Mouse (Mus musculus) brain, embryonic 14.5 days (tissue): ENCODE results near the gene Tmem273.

Source experiments
- CTCF ChIP-seq: fragments of 200-500 bp; IDR thresholded peaks from 2 replicates; pipeline ENCODE4 v1.5.1; 2012; ENCODE audit warnings: inconsistent platforms, mild to moderate bottlenecking, moderate library complexity, borderline replicate concordance; ENCODE audit not compliant: insufficient read depth, insufficient read length; ENCODE audit errors: extremely low read depth
- POLR2A ChIP-seq: fragments of 200-500 bp; IDR thresholded peaks from 2 replicates; pipeline ENCODE4 v1.6.1; 2012; ENCODE audit warnings: mild to moderate bottlenecking, inconsistent platforms, borderline replicate concordance; ENCODE audit not compliant: poor library complexity, insufficient read depth, insufficient read length, severe bottlenecking; ENCODE audit errors: extremely low read depth

GRCm38 (mm10) chr14:32859831-32860569 is 74.2 kb downstream of the Tmem273 start:
- TF ChIP-seq POLR2A (no peak), CTCF (no peak)
